Mouse (Mus musculus) adrenal gland, postnatal 10 days (tissue): ENCODE data around the gene Litaf. TPM values are rescaled to one million over a fixed set of nuclear protein-coding genes. Genes with fewer than 3 reads are reported as not detected.

Experiments
- DNase-seq: peaks from one replicate; pipeline ENCODE4 v3.0.0; 2021; ENCODE audit warnings: mixed read lengths
- microRNA-seq: library from miRNA; unstranded; fragments of <30 nt; microRNA quantifications from one replicate; pipeline ENCODE4 v1.2.0, GENCODE M21; 2021
- total RNA-seq, 2 experiments: library from RNA; stranded (reverse); gene quantifications; 2 replicates each; pipeline ENCODE4 v1.2.3; 2021

Litaf gene
- total RNA-seq, 2 experiments from 2014 or later = 47.5 to 51.3 TPM

DNA sequence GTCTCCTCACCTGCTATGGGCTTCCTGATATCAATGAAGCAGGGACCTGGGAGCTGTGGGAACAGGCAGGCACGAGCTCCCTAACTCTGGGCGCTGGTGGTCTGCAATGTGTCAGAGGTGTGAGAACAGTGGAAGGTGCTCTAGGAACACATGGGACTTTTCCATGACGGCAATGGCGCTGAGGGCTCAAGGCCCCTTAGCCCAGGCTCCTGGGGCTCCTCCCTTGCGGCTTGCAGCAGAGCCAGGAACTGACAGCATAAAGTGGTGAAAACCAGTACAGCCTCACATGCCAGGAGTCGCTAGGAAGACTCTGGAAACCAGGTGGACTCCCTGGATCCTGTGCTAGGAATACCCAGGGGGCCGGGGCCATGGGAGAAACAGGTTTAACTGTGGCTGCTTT is 155.4 kb downstream of the Litaf start:
- peak; percentile 37 for DNase-seq

Small RNA genes lying within 50 kb of the gene (microRNA-seq; reads per million reads assigned to microRNA genes)
- not detected for gene Gm26268

Other genes starting within 250 kb of the Litaf start
- 1 to 10 TPM; 1.6 to 1.8 TPM for gene Rmi2, start 231.1 kb downstream of the Litaf start, total RNA-seq
- 10 to 100 TPM; 23.2 to 27.3 TPM for gene Snn, start 5.2 kb downstream of the Litaf start, total RNA-seq
- gene Txndc11, start 68.5 kb upstream of the Litaf start, total RNA-seq = 10 to 100 TPM; 36.8 to 36.9 TPM
- 10 to 100 TPM; 49.0 to 83.8 TPM for gene Zc3h7a, start 110.2 kb upstream of the Litaf start, total RNA-seq
- gene Rsl1d1, start 137.2 kb upstream of the Litaf start, total RNA-seq = 10 to 100 TPM; 73.9 to 76.3 TPM
- 100 to 1,000 TPM; 102 to 103 TPM for gene Gspt1, start 188.2 kb upstream of the Litaf start, total RNA-seq
- not detected for gene Tnfrsf17, start 247.7 kb upstream of the Litaf start, total RNA-seq